Mouse (Mus musculus): ENCODE measurements around the gene Vinac1. TPM values are rescaled to one million over a fixed set of nuclear protein-coding genes. Genes with fewer than 3 reads are reported as not detected.

The Vinac1 gene
- polyA plus RNA-seq, 1 experiment from 2014 or later: 0.23 TPM

DNA sequence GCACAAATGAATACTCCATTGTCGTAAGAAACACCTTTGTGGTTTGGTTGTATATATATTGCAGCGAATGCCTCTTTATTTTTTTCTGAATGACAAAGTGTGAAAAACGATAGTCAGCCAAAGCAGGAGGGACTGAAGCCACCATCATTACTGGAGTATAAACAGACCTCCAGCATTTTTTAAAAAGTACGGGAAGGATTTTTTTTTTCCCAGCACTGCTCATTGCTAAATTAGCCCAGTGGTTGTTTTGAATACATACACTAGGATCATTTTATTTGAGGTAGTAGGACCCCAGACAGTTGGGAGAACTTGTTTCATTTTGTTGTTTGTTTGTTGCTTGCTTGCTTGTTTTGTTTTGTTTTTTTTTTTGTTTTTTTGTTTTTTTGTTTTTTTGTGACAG lies 72.4 kb downstream of the Vinac1 start:
- Histone ChIP-seq H3K9ac (replicated peaks; ENCODE audit: low read depth) (no peak overlapping the region), H3K27me3 (replicated peaks; ENCODE audit: insufficient read depth, low read length) (no peaks in the 10 kb centered on the region), H3K4me2 (replicated peaks; ENCODE audit: low read depth, low read length) (no peak overlapping the region), H3K27ac (ENCODE audit: low read length) (no peak overlapping the region), H3K9me3 (ENCODE audit: low read length) (no peaks in the 10 kb centered on the region), H3K4me1 (ENCODE audit: insufficient read depth, low read depth, low read length) (no peaks in the 10 kb centered on the region), H3K36me3 (ENCODE audit: insufficient read depth, low read length) (no peaks in the 10 kb centered on the region), H3K4me3 (ENCODE audit: low read depth, low read length) (no peak overlapping the region)
- DNase-seq (ENCODE audit: low spot score) (no peak), ATAC-seq (no peak)
- WGBS: 53% methylated on average over 4 of the region's 4 CpGs
- TF ChIP-seq EP300 (IDR thresholded peaks at IDR 0.05) (no peak), CTCF (IDR thresholded peaks at IDR 0.05) (no peak)

Other genes with a start within 250 kb of the Vinac1 start
- 40.0 and 40.3 TPM in 2 replicates for gene Tmem87b, start 230.1 kb downstream of the Vinac1 start, polyA plus RNA-seq (2015; fragmentation: Nextera tagmentation; extraction: Ambion mirVana)
- gene Fbln7, start 185.2 kb downstream of the Vinac1 start, polyA plus RNA-seq (2015; fragmentation: Nextera tagmentation; extraction: Ambion mirVana): 0.64 and 0.89 TPM in 2 replicates
- gene Zc3h8, start 104.1 kb downstream of the Vinac1 start, polyA plus RNA-seq (2015; fragmentation: Nextera tagmentation; extraction: Ambion mirVana): 5.6 and 5.8 TPM in 2 replicates
- 2.0 and 3.5 TPM in 2 replicates for gene Zc3h6, start 80.8 kb downstream of the Vinac1 start, polyA plus RNA-seq (2015; fragmentation: Nextera tagmentation; extraction: Ambion mirVana)
- gene Gm10762, start 80.4 kb downstream of the Vinac1 start, polyA plus RNA-seq (2015; fragmentation: Nextera tagmentation; extraction: Ambion mirVana): 15.6 and 17.3 TPM in 2 replicates
- gene Ttl, start 17.8 kb upstream of the Vinac1 start, polyA plus RNA-seq (2015; fragmentation: Nextera tagmentation; extraction: Ambion mirVana): 10.0 and 11.6 TPM in 2 replicates
- 5.5 and 6.7 TPM in 2 replicates for gene Polr1b, start 52.8 kb upstream of the Vinac1 start, polyA plus RNA-seq (2015; fragmentation: Nextera tagmentation; extraction: Ambion mirVana)
- gene Chchd5, start 81.5 kb upstream of the Vinac1 start, polyA plus RNA-seq (2015; fragmentation: Nextera tagmentation; extraction: Ambion mirVana): 21.1 and 21.4 TPM in 2 replicates
- 10.0 and 10.5 TPM in 2 replicates for gene Slc20a1, start 150.6 kb upstream of the Vinac1 start, polyA plus RNA-seq (2015; fragmentation: Nextera tagmentation; extraction: Ambion mirVana)
- gene Ckap2l, start 249.0 kb upstream of the Vinac1 start, polyA plus RNA-seq (2015; fragmentation: Nextera tagmentation; extraction: Ambion mirVana): 2.6 and 3.2 TPM in 2 replicates